Mouse (Mus musculus) limb, embryonic 13.5 days (tissue): ENCODE measurements at regions not wholly inside any gene's neighbourhood (a gene's known extent, or its start where the extent isn't known, plus 50 kb on each side); places are given as distances from the start of the nearest gene placed in this dataset.
"Not testable (repeated sequence)": the region's sequence is repeated elsewhere in the genome, so short reads cannot be mapped to it uniquely, and the experiment has no call there.

Source experiments
- ATAC-seq: fragments of 200-750 bp; cut with Nextera tagmentation; 2 replicates; pipeline ENCODE4 v1.8.0; 2017; ENCODE audit warnings: low read depth, moderate number of reproducible peaks, moderate TSS enrichment; ENCODE audit not compliant: low FRiP score
- H3K27ac ChIP-seq: fragments of 300-500 bp; sonication (generic); 2 replicates; pipeline ENCODE4 v1.5.1; 2015; ENCODE audit warnings: inconsistent platforms, mild to moderate bottlenecking, moderate library complexity
- H3K27me3 ChIP-seq: fragments of 300-500 bp; sonication (generic); 2 replicates; pipeline ENCODE4 v1.6.1; 2015; ENCODE audit warnings: mild to moderate bottlenecking, inconsistent platforms
- H3K36me3 ChIP-seq: fragments of 300-500 bp; sonication (generic); 2 replicates; pipeline ENCODE4 v1.6.1; 2015; ENCODE audit warnings: inconsistent platforms, mild to moderate bottlenecking, moderate library complexity
- H3K4me1 ChIP-seq: fragments of 300-500 bp; sonication (generic); 2 replicates; pipeline ENCODE4 v1.6.1; 2015; ENCODE audit warnings: inconsistent platforms
- H3K4me2 ChIP-seq: fragments of 300-500 bp; sonication (generic); replicated peaks from 2 replicates; pipeline ENCODE4 v1.6.1; 2015; ENCODE audit warnings: inconsistent platforms, mild to moderate bottlenecking, moderate library complexity
- H3K4me3 ChIP-seq: fragments of 300-500 bp; sonication (generic); 2 replicates; pipeline ENCODE4 v1.5.1; 2015; ENCODE audit warnings: moderate library complexity, mild to moderate bottlenecking, inconsistent platforms
- H3K9ac ChIP-seq: fragments of 300-500 bp; sonication (generic); 2 replicates; pipeline ENCODE4 v1.6.1; 2015; ENCODE audit warnings: mild to moderate bottlenecking, inconsistent platforms
- H3K9me3 ChIP-seq: fragments of 300-500 bp; sonication (generic); 2 replicates; pipeline ENCODE4 v1.6.1; 2016; ENCODE audit warnings: inconsistent platforms
- WGBS: fragments of 180-500 bp; shearing (Covaris S2); methylation state at CpG from one replicate; pipeline ENCODE4 v1.1.7; 2015; 5-methylcytosine and 5-hydroxymethylcytosine counted together

GRCm38 (mm10) chr5:52008942-52009341 is 181.4 kb downstream of the Dhx15 start:
- Histone ChIP-seq H3K27ac (no peak overlapping the region), H3K4me3 (no peak overlapping the region), H3K36me3 (no peaks in the 10 kb centered on the region), H3K4me1 (no peaks in the 10 kb centered on the region), H3K27me3 (no peaks in the 10 kb centered on the region), H3K4me2 (no peak overlapping the region), H3K9me3 (no peaks in the 10 kb centered on the region), H3K9ac (no peak overlapping the region)
- WGBS = 87% methylated on average over 3 of the region's 3 CpGs
- ATAC-seq = no peak

GRCm38 (mm10) chr5:52006843-52007242 is 183.5 kb downstream of the Dhx15 start:
- H3K27me3 ChIP-seq = no peaks in the 10 kb centered on the region
- H3K4me2 ChIP-seq = no peak overlapping the region
- H3K4me3 ChIP-seq = no peak overlapping the region
- no peaks in the 10 kb centered on the region for H3K36me3 ChIP-seq
- peaks cover 5% of the 10 kb centered on the region; the same call in 1 of the 2 replicates for H3K9me3 ChIP-seq
- no peak overlapping the region for H3K9ac ChIP-seq
- 65% methylated on average over 3 of the region's 3 CpGs for WGBS
- no peak for ATAC-seq
- no peak overlapping the region for H3K27ac ChIP-seq
- no peaks in the 10 kb centered on the region for H3K4me1 ChIP-seq

DNA sequence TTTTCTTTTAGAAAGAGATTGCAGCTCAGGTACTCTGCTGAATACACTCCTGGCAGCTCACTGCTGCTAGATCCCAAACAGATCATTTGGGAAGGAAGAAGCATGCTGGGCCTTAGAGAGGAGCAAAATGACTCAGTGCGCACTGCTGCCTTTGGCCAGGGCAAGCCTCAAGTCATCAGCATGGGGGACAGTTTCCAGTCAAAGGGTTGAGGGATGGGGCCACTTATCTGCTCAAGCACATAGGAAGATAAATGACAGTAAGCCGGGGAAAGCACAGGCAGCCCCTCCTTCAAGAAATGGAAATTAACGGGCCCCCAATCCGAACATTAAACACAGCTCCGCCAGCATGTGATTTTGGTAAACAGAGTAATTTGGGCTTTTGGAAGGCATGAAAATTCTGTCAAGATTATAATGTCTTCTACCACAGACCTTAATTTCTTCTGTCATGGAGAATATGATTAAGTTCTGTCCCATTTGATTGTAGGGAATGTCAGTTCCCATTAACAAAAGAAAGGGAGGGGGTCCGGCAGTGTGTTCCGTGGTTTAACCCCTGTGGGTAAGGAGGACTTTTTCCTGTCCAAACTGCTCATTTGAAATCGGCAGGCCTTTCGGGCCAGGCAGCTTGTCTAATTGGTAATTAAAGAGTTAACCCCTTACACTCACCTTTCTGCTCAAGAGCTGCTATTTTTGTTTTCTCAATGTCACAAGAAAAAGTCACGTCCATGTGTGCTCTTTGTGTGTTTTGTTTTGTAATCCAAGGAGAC is 199.3 kb downstream of the Dhx15 start:
- Histone ChIP-seq H3K36me3 (no peaks in the 10 kb centered on the region), H3K4me2 (0 out of 2 replicates have a peak overlapping the region, but pooled peaks have one; percentile 1), H3K27ac (no peak overlapping the region), H3K9ac (no peak overlapping the region), H3K9me3 (no peaks in the 10 kb centered on the region), H3K4me1 (no peaks in the 10 kb centered on the region), H3K4me3 (no peak overlapping the region), H3K27me3 (peaks cover 13% of the 10 kb centered on the region; the same call in 1 of the 2 replicates)
- 22% methylated on average over 10 of the region's 10 CpGs for WGBS
- no peak for ATAC-seq

GRCm38 (mm10) chr5:51989396-51989795 is 200.9 kb downstream of the Dhx15 start:
- no peaks in the 10 kb centered on the region for H3K9me3 ChIP-seq
- 78% methylated on average over 4 of the region's 4 CpGs for WGBS
- ATAC-seq = no peak

DNA sequence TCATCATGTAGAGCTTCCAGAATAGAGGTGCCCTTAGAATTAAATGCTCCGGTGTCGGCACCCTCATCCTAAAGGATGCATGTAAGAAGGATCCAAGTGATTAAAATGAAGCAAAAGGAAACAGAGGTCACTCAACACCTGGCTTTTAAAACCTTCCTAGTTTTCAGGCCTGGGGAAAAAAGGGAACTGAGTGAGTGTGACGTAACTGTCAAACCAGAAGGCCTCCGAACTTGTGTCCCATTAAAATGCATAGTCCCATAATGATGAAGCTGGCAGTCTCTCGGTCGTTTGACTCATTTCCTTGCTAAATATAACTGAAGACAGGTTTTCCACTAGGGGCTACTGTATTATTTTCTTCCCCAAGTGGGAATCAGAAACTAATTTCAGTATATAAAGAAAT is 201.4 kb downstream of the Dhx15 start:
- no peak overlapping the region for H3K4me3 ChIP-seq
- 33% methylated on average over 6 of the region's 6 CpGs for WGBS

More at GRCm38 (mm10) chr5:51989396-51989795, 200.9 kb downstream of the Dhx15 start:
- Histone ChIP-seq H3K36me3 (no peaks in the 10 kb centered on the region), H3K27me3 (peaks cover 13% of the 10 kb centered on the region; the same call in 1 of the 2 replicates), H3K9ac (no peak overlapping the region), H3K4me2 (no peak overlapping the region), H3K4me3 (no peak overlapping the region), H3K4me1 (no peaks in the 10 kb centered on the region), H3K27ac (no peak overlapping the region)

DNA sequence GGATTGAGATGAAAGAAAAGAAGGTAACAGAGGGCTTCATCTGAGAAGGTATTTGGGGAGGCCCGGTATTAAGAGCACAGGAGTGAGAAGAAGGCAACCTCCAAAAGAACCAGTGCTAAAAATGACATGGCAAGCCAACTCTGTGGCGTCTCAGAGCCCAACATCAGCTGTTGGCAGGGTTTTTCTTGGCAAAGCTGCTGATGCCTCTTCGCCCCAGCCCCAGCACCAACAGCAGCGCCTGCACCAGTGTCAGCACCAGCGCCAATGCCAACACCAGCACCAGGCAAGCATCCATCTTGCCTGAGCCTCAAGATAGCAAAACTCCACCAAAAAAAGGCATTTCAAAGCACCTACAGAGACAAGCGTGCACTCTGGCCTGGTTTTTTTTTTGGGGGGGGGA is 205.3 kb downstream of the Dhx15 start:
- H3K27me3 ChIP-seq = no peaks in the 10 kb centered on the region
- no peak overlapping the region for H3K4me2 ChIP-seq
- no peaks in the 10 kb centered on the region for H3K36me3 ChIP-seq
- no peak overlapping the region for H3K27ac ChIP-seq
- H3K4me3 ChIP-seq = no peak overlapping the region
- H3K9me3 ChIP-seq = no peaks in the 10 kb centered on the region
- no peaks in the 10 kb centered on the region for H3K4me1 ChIP-seq
- no peak for ATAC-seq
- no peak overlapping the region for H3K9ac ChIP-seq
- 94% methylated on average over 6 of the region's 6 CpGs for WGBS

More for the DNA sequence above, 201.4 kb downstream of the Dhx15 start:
- no peaks in the 10 kb centered on the region for H3K9me3 ChIP-seq
- no peaks in the 10 kb centered on the region for H3K36me3 ChIP-seq
- H3K4me1 ChIP-seq = no peaks in the 10 kb centered on the region
- no peak for ATAC-seq
- no peak overlapping the region for H3K9ac ChIP-seq
- no peak overlapping the region for H3K4me2 ChIP-seq
- peaks cover 13% of the 10 kb centered on the region; the same call in 1 of the 2 replicates for H3K27me3 ChIP-seq
- no peak overlapping the region for H3K27ac ChIP-seq

- no peak for ATAC-seq
- H3K27me3 ChIP-seq = no peaks in the 10 kb centered on the region
- H3K4me1 ChIP-seq = no peaks in the 10 kb centered on the region
These were observed 207.5 kb downstream of the Dhx15 start for GRCm38 (mm10) chr5:51982780-51983179.

GRCm38 (mm10) chr5:51980901-51981300 is 209.4 kb downstream of the Dhx15 start:
- Histone ChIP-seq H3K9ac (no peak overlapping the region), H3K4me3 (no peak overlapping the region), H3K4me1 (no peaks in the 10 kb centered on the region), H3K27ac (no peak overlapping the region), H3K27me3 (no peaks in the 10 kb centered on the region), H3K36me3 (no peaks in the 10 kb centered on the region), H3K9me3 (no peaks in the 10 kb centered on the region), H3K4me2 (no peak overlapping the region)
- no peak for ATAC-seq
- WGBS = 81% methylated on average over 5 of the region's 5 CpGs

More at GRCm38 (mm10) chr5:51982780-51983179, 207.5 kb downstream of the Dhx15 start:
- Histone ChIP-seq H3K27ac (no peak overlapping the region), H3K36me3 (no peaks in the 10 kb centered on the region), H3K9ac (no peak overlapping the region), H3K9me3 (no peaks in the 10 kb centered on the region), H3K4me3 (no peak overlapping the region), H3K4me2 (no peak overlapping the region)
- 88% methylated on average over 7 of the region's 7 CpGs for WGBS

DNA sequence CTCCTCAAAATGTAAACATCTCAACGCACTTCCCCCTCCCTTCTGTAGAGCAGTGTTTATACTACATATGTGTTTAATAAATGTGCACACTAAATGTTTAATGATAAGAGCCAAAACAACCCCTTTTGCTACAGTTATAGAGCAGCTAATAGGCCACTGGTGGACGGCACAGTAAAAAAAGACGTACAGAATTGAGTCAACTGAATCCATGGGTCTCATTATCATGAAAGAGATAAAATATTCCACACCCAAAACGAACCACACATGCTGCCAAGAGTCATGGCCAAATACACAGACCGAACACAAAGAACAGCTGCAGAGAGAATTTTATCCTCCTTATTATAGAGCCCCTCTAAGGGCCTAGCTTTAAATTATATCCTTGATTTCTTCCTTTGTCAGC is 237.8 kb downstream of the Dhx15 start:
- Histone ChIP-seq H3K27ac (no peak overlapping the region), H3K4me2 (no peak overlapping the region), H3K36me3 (no peaks in the 10 kb centered on the region), H3K9ac (no peak overlapping the region), H3K4me1 (0 out of 2 replicates have a peak, but pooled peaks cover 7% of the 10 kb centered on the region), H3K4me3 (no peak overlapping the region), H3K9me3 (no peaks in the 10 kb centered on the region), H3K27me3 (peaks cover 15% of the 10 kb centered on the region; the same call in 1 of the 2 replicates)
- WGBS = 26% methylated on average over 5 of the region's 5 CpGs
- ATAC-seq = peak; percentile 48; the same call in 1 of the 2 replicates

- Histone ChIP-seq H3K9me3 (no peaks in the 10 kb centered on the region), H3K4me3 (no peak overlapping the region), H3K36me3 (no peaks in the 10 kb centered on the region), H3K27me3 (peaks cover 8% of the 10 kb centered on the region; the same call in 1 of the 2 replicates), H3K27ac (no peak overlapping the region), H3K4me1 (0 out of 2 replicates have a peak, but pooled peaks cover 7% of the 10 kb centered on the region), H3K9ac (no peak overlapping the region), H3K4me2 (no peak overlapping the region)
- WGBS = 83% methylated on average over 5 of the region's 5 CpGs
- ATAC-seq = no peak
These were observed 240.3 kb downstream of the Dhx15 start for GRCm38 (mm10) chr5:51949996-51950395.

- Histone ChIP-seq H3K9ac (no peak overlapping the region), H3K36me3 (no peaks in the 10 kb centered on the region), H3K27me3 (peaks cover 4% of the 10 kb centered on the region; the same call in 1 of the 2 replicates), H3K4me3 (no peak overlapping the region), H3K4me1 (no peaks in the 10 kb centered on the region), H3K27ac (no peak overlapping the region), H3K4me2 (no peak overlapping the region), H3K9me3 (no peaks in the 10 kb centered on the region)
- WGBS = 95% methylated on average over 3 of the region's 3 CpGs
- ATAC-seq = no peak
These were observed 244.3 kb downstream of the Dhx15 start for GRCm38 (mm10) chr5:51946062-51946461.

- 62% methylated on average over 4 of the region's 4 CpGs for WGBS
- not testable (repeated sequence) for H3K27ac ChIP-seq, H3K4me2 ChIP-seq, H3K4me1 ChIP-seq, H3K4me3 ChIP-seq, H3K9me3 ChIP-seq, ATAC-seq, H3K9ac ChIP-seq, H3K36me3 ChIP-seq, H3K27me3 ChIP-seq
These were observed 248.4 kb downstream of the Dhx15 start for GRCm38 (mm10) chr5:51941925-51942291.
